ENCODE assay signal across 9 mouse cellular contexts in the genomic region with DNA sequence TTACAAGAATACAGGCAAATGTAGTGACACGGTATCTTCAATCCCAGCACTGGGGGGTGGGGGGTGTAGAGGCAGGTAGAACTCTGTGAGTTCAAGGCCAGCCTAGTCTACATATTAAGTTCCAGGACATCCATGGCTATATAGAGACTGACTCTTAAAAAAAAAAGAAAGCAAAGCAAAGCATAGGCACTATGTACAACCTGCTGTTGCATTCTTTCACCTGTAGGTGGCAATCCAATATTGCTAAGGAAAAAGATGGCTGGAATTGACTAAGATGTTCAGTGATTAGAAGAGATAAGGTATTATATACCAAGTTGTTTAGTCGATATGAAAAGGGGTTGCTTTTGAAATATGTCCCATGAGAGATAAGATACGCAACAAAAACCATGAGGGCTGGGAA. TPM values are rescaled to one million over a fixed set of nuclear protein-coding genes. Genes with fewer than 3 reads are reported as not detected.
DNase-seq lines count a peak whose midpoint lies in the region; ATAC-seq and TF ChIP-seq lines count a peak whose summit lies in the region.
"Had no signal": no experiment of that assay in that cellular context is flagged by ENCODE, and none has a peak within 500 bp of the region (broad histone marks: within the 10 kb centered on the region; RNA-seq: fewer than 3 reads in every experiment).

No protein-coding gene starts in this region.

- no peak for ATAC-seq in liver, embryonic 14.5 days (ENCODE audit: insufficient read depth)
- no peak; the same call in 1 of the 2 replicates for ATAC-seq in liver, embryonic 11.5 days (replicated peaks; ENCODE audit: low FRiP score)
- peak; percentile 45; the same call in 1 of the 2 replicates for ATAC-seq in forebrain, embryonic 16.5 days

- 33% methylated on average over 3 of the region's 3 CpGs for WGBS in liver, embryonic 14.5 days (ENCODE audit: insufficient replicate concordance)
- WGBS in liver, embryonic 11.5 days = 62% methylated on average over 3 of the region's 3 CpGs
- WGBS in forebrain, embryonic 16.5 days = 73% methylated on average over 3 of the region's 3 CpGs

- H3K9me3 ChIP-seq in liver, embryonic 14.5 days (ENCODE audit: control insufficient read depth, low read length) = no peaks in the 10 kb centered on the region
- no peaks in the 10 kb centered on the region for H3K9me3 ChIP-seq in liver, embryonic 11.5 days (ENCODE audit: control insufficient read depth, low read length)
- no peaks in the 10 kb centered on the region for H3K9me3 ChIP-seq in forebrain, embryonic 16.5 days (ENCODE audit: control insufficient read depth, low read length)
- H3K9me3 ChIP-seq: megakaryocyte, embryonic 14.5 days had no signal

- H3K36me3 ChIP-seq in liver, embryonic 14.5 days (replicated peaks; ENCODE audit: control insufficient read depth, insufficient read depth, low read depth) = no peaks in the 10 kb centered on the region; the same call in 1 of the 2 replicates
- no peaks in the 10 kb centered on the region for H3K36me3 ChIP-seq in liver, embryonic 11.5 days (ENCODE audit: control insufficient read depth, insufficient read depth, low read length)
- no peaks in the 10 kb centered on the region for H3K36me3 ChIP-seq in forebrain, embryonic 16.5 days (ENCODE audit: control insufficient read depth, insufficient read depth)

- no peak overlapping the region for H3K4me2 ChIP-seq in liver, embryonic 14.5 days (ENCODE audit: low read depth)
- no peak overlapping the region for H3K4me2 ChIP-seq in liver, embryonic 11.5 days
- no peak overlapping the region for H3K4me2 ChIP-seq in forebrain, embryonic 16.5 days (ENCODE audit: low read length)

- TF ChIP-seq CTCF in liver, embryonic 14.5 days (IDR thresholded peaks at IDR 0.05; ENCODE audit: low read depth) = peak; percentile 78
- TF ChIP-seq CTCF in brain, embryonic 14.5 days (IDR thresholded peaks at IDR 0.05; ENCODE audit: borderline replicate concordance, extremely low read depth, insufficient read depth, insufficient read length) = no peak

- H3K4me3 ChIP-seq in liver, embryonic 14.5 days (ENCODE audit: insufficient read depth in 1 of 2, low read depth in 2 of 2, low read length in 2 of 2) = no peak overlapping the region
- H3K4me3 ChIP-seq in liver, embryonic 11.5 days (ENCODE audit: low read depth, low read length) = no peak overlapping the region
- H3K4me3 ChIP-seq in forebrain, embryonic 16.5 days (replicated peaks; ENCODE audit: low read length) = no peak overlapping the region
- H3K4me3 ChIP-seq: megakaryocyte, embryonic 14.5 days had no signal

- no peaks in the 10 kb centered on the region for H3K27me3 ChIP-seq in liver, embryonic 14.5 days (ENCODE audit: control insufficient read depth, insufficient read depth, low read length)
- no peaks in the 10 kb centered on the region for H3K27me3 ChIP-seq in liver, embryonic 11.5 days (replicated peaks; ENCODE audit: control insufficient read depth, insufficient read depth, low read length)
- H3K27me3 ChIP-seq in forebrain, embryonic 16.5 days (replicated peaks; ENCODE audit: control insufficient read depth, insufficient read depth, low read length) = no peaks in the 10 kb centered on the region
- H3K27me3 ChIP-seq: megakaryocyte, embryonic 14.5 days had no signal

- 0 out of 4 replicates have a peak, but pooled peaks cover 0 to 4% of the 10 kb centered on the region in 2 experiments for H3K4me1 ChIP-seq in liver, embryonic 14.5 days (replicated peaks; ENCODE audit: control insufficient read depth in 2 of 2, insufficient read depth in 2 of 2, low read length in 1 of 2)
- no peaks in the 10 kb centered on the region; the same call in none of the 2 replicates for H3K4me1 ChIP-seq in liver, embryonic 11.5 days (replicated peaks; ENCODE audit: control insufficient read depth, insufficient read depth, low read length)
- H3K4me1 ChIP-seq in forebrain, embryonic 16.5 days (replicated peaks; ENCODE audit: control insufficient read depth, insufficient read depth, low read length) = no peaks in the 10 kb centered on the region

- intact Hi-C loops in left cerebral cortex, postnatal 14 days (cut with DNase I) = no loop called here

- DNase-seq in adrenal gland, postnatal 10 days = peak; percentile 60
- no peak for DNase-seq in adrenal gland, adult 8-10 months
- DNase-seq in liver, embryonic 14.5 days (ENCODE audit: low read depth in 3 of 3, low spot score in 3 of 3) = peak in 1 of 3 experiments; percentile 50
- DNase-seq in liver, embryonic 11.5 days (ENCODE audit: low spot score) = no peak
- DNase-seq in brain, embryonic 14.5 days (ENCODE audit: low read depth) = peak; percentile 80
- DNase-seq in left cerebral cortex, postnatal 14 days (ENCODE audit: low spot score in 2 of 2) = peak; percentile 67 to 69
- DNase-seq in right cerebral cortex, postnatal 14 days = peak; percentile 11

- no peak overlapping the region for H3K27ac ChIP-seq in liver, embryonic 14.5 days
- no peak overlapping the region for H3K27ac ChIP-seq in liver, embryonic 11.5 days (ENCODE audit: low read depth, low read length)
- H3K27ac ChIP-seq in forebrain, embryonic 16.5 days (ENCODE audit: low read length) = no peak overlapping the region

- no peak for TF ChIP-seq POLR2A in brain, embryonic 14.5 days (IDR thresholded peaks at IDR 0.05; ENCODE audit: borderline replicate concordance, extremely low read depth, insufficient read depth, insufficient read length, poor library complexity, severe bottlenecking)

- H3K9ac ChIP-seq in liver, embryonic 14.5 days (replicated peaks) = no peak overlapping the region
- no peak overlapping the region for H3K9ac ChIP-seq in liver, embryonic 11.5 days (ENCODE audit: low read depth, low read length)
- H3K9ac ChIP-seq in forebrain, embryonic 16.5 days (replicated peaks; ENCODE audit: low read depth, low read length) = no peak overlapping the region

- TF ChIP-seq EP300 in liver, embryonic 14.5 days (IDR thresholded peaks at IDR 0.05; ENCODE audit: low read depth) = peak; percentile 49; the same call in 1 of the 2 replicates

RNA-seq across cellular contexts. Expression of a gene that starts 31.5 kb away (rescaled TPM):
- 10 to 100 TPM; 85.2 to 92.0 TPM for total RNA-seq in adrenal gland, postnatal 10 days (2021)
- total RNA-seq in adrenal gland, adult 8-10 months (2022) = 100 to 1,000 TPM in 1 of 4 experiments, 10 to 100 TPM in 3; 64.3 to 103 (median 80.5) TPM
- 11.7 and 14.8 TPM in 2 replicates for polyA plus RNA-seq in liver, embryonic 14.5 days (2012; rRNA removed)
- 8.7 and 10.7 TPM in 2 replicates for polyA plus RNA-seq in liver, embryonic 14.5 days (2014; fragmentation: Nextera tagmentation; extraction: Ambion mirVana)
- polyA plus RNA-seq in liver, embryonic 11.5 days (2014; fragmentation: Nextera tagmentation; extraction: Ambion mirVana) = 22.6 and 23.0 TPM in 2 replicates
- 28.6 and 33.0 TPM in 2 replicates for polyA plus RNA-seq in brain, embryonic 14.5 days (2012; rRNA removed)
- 8.3 and 9.6 TPM in 2 replicates for polyA plus RNA-seq in forebrain, embryonic 16.5 days (2015; fragmentation: Nextera tagmentation; extraction: Ambion mirVana)
- total RNA-seq in left cerebral cortex, postnatal 14 days (2021) = 10 to 100 TPM; 66.2 to 67.3 TPM

Comparison
In these comparisons a context has a peak if more than half of its experiments do, and no peak if none do; other contexts are left out.
1. DNase-seq: peak in adrenal gland, postnatal 10 days (single experiment), brain, embryonic 14.5 days (single experiment), left cerebral cortex, postnatal 14 days (2 of 2) and right cerebral cortex, postnatal 14 days (single experiment); none in adrenal gland, adult 8-10 months (single experiment) and liver, embryonic 11.5 days (single experiment).